Mouse (Mus musculus): Measurements from ENCODE around the gene Noto.

Noto gene

GRCm38 (mm10) chr6:85478416-85478815, 54.7 kb downstream of the Noto start:
- DNase-seq: no peak

Measured in lung, postnatal 4 days (tissue).